Mouse (Mus musculus): ENCODE measurements around the gene Kat6b. TPM values are rescaled to one million over a fixed set of nuclear protein-coding genes. Genes with fewer than 3 reads are reported as not detected.
"Not testable (repeated sequence)": the region's sequence is repeated elsewhere in the genome, so short reads cannot be mapped to it uniquely, and the experiment has no call there.

Kat6b gene
- polyA plus RNA-seq, 1 experiment from 2014 or later = 12.7 TPM

DNA sequence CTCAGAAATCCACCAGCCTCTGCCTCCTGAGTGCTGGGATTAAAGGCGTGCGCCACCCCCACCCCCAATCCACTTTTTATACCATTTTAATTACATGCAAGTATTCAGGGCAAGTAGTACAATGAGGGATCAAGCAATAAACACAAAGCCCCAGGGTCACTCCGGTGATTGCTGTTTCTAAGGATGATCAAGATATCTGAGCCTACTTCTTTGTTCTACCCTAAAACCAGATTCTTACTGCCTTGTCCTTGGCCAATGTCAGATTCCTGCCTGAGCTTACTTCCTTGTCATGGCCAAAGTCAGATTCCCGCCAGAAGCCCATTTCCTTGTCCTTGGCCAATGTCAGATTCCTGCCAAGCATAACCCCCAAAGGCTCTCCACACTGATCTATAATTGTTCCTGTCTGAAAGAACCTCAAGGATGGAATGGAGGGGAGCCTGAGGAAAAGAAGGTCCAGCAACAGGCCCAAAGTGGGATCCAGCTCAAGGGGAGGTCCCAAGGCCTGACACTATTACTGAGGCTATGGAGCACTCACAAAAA, 6.6 kb upstream of the Kat6b start:
- not testable (repeated sequence) for H3K9ac ChIP-seq (ENCODE audit: low read length); ATAC-seq (ENCODE audit: insufficient read depth, low FRiP score, low TSS enrichment); H3K36me3 ChIP-seq (ENCODE audit: control insufficient read depth, insufficient read depth, low read length); H3K27me3 ChIP-seq (ENCODE audit: control insufficient read depth, insufficient read depth, low read length); H3K4me2 ChIP-seq (ENCODE audit: low read depth); H3K9me3 ChIP-seq (ENCODE audit: control insufficient read depth, low read length); H3K27ac ChIP-seq (ENCODE audit: low read depth, low read length); H3K4me1 ChIP-seq (ENCODE audit: control insufficient read depth, insufficient read depth, low read length); H3K4me3 ChIP-seq (ENCODE audit: low read depth, low read length); DNase-seq (ENCODE audit: low spot score)
- 86% methylated on average over 4 of the region's 4 CpGs for WGBS

DNA sequence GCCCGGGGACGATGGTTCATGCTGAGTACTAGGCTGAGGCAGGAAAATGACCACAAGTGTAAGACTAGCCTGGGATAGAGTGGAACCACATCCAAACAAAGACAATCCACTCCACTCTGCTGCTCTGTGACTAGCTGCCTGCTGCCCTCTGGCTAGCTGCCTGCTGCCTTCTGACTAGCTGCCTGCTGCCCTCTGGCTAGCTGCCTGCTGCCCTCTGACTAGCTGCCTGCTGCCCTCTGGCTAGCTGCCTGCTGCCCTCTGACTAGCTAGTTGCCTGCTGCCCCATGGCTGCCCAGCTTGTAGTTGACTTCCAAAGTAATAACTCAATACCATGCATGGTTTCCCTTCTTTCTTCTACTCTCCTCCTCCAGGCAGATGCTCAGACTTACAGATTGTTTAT, 4.1 kb upstream of the Kat6b start:
- 87% methylated on average over 2 of the region's 2 CpGs for WGBS

DNA sequence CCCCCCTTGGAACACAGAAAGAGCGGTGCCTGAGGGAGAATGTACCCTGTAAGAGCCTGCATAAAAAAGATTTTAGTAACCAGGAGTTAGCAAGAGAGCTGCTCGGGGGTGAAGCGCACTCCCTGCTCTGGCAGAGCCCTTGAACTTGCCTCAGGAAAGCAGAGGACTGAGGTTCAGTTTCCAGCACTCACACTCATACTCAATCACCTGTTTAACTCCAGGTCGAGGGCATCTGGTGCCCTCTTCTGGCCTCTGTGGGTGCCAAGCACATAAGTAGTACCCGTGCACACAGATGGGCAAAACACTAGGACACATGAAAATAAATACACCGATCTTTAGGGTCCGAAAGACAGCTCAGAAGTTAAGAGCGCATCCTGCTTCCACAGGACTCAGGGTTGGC, 1.7 kb upstream of the Kat6b start:
- H3K36me3 ChIP-seq (ENCODE audit: control insufficient read depth, insufficient read depth, low read length) = no peaks in the 10 kb centered on the region
- no peak for DNase-seq (ENCODE audit: low spot score)
- H3K9me3 ChIP-seq (ENCODE audit: control insufficient read depth, low read length) = no peaks in the 10 kb centered on the region
- H3K4me2 ChIP-seq (ENCODE audit: low read depth) = no peak overlapping the region
- H3K4me1 ChIP-seq (ENCODE audit: control insufficient read depth, insufficient read depth, low read length) = no peaks in the 10 kb centered on the region
- no peak overlapping the region for H3K9ac ChIP-seq (ENCODE audit: low read length)
- no peak for ATAC-seq (ENCODE audit: insufficient read depth, low FRiP score, low TSS enrichment)
- H3K27ac ChIP-seq (ENCODE audit: low read depth, low read length) = no peak overlapping the region
- WGBS = 95% methylated on average over 8 of the region's 8 CpGs
- no peak overlapping the region for H3K4me3 ChIP-seq (ENCODE audit: low read depth, low read length)
- no peaks in the 10 kb centered on the region for H3K27me3 ChIP-seq (ENCODE audit: control insufficient read depth, insufficient read depth, low read length)

More for the DNA sequence above, 4.1 kb upstream of the Kat6b start:
- ATAC-seq (ENCODE audit: insufficient read depth, low FRiP score, low TSS enrichment) (no peak), DNase-seq (ENCODE audit: low spot score) (no peak)
- no peak overlapping the region for H3K27ac ChIP-seq (ENCODE audit: low read depth, low read length)
- H3K9me3 ChIP-seq (ENCODE audit: control insufficient read depth, low read length) = no peaks in the 10 kb centered on the region
- H3K4me1 ChIP-seq (ENCODE audit: control insufficient read depth, insufficient read depth, low read length) = no peaks in the 10 kb centered on the region
- no peak overlapping the region for H3K9ac ChIP-seq (ENCODE audit: low read length)
- H3K4me2 ChIP-seq (ENCODE audit: low read depth) = no peak overlapping the region
- H3K4me3 ChIP-seq (ENCODE audit: low read depth, low read length) = no peak overlapping the region
- no peaks in the 10 kb centered on the region for H3K27me3 ChIP-seq (ENCODE audit: control insufficient read depth, insufficient read depth, low read length)
- no peaks in the 10 kb centered on the region for H3K36me3 ChIP-seq (ENCODE audit: control insufficient read depth, insufficient read depth, low read length)

DNA sequence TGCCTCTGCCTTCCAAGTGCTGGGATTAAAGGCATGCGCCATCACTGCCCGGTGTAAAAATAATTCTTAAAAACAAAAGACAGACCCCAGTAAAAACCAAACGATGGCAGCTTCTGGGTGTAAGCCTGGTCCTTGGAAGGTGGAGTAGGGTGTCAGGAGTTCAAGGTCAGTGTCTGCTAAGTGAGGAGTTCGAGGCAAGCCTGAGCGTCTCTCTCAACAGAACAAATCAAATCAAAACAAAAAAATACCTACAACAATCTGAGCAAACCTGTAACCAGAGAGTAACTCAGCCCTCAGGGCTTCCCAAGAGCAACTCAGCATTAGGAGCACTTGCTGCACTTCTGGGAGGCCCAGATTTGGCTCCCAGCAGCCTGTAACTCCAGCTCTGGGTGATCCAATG, 1.0 kb upstream of the Kat6b start:
- Histone ChIP-seq H3K27ac (ENCODE audit: low read depth, low read length) (no peak overlapping the region), H3K9me3 (ENCODE audit: control insufficient read depth, low read length) (no peaks in the 10 kb centered on the region), H3K4me3 (ENCODE audit: low read depth, low read length) (no peak overlapping the region), H3K27me3 (ENCODE audit: control insufficient read depth, insufficient read depth, low read length) (no peaks in the 10 kb centered on the region), H3K9ac (ENCODE audit: low read length) (no peak overlapping the region), H3K4me1 (ENCODE audit: control insufficient read depth, insufficient read depth, low read length) (no peaks in the 10 kb centered on the region), H3K4me2 (ENCODE audit: low read depth) (no peak overlapping the region), H3K36me3 (ENCODE audit: control insufficient read depth, insufficient read depth, low read length) (no peaks in the 10 kb centered on the region)
- 97% methylated on average over 5 of the region's 5 CpGs for WGBS
- ATAC-seq (ENCODE audit: insufficient read depth, low FRiP score, low TSS enrichment) (no peak), DNase-seq (ENCODE audit: low spot score) (no peak)

DNA sequence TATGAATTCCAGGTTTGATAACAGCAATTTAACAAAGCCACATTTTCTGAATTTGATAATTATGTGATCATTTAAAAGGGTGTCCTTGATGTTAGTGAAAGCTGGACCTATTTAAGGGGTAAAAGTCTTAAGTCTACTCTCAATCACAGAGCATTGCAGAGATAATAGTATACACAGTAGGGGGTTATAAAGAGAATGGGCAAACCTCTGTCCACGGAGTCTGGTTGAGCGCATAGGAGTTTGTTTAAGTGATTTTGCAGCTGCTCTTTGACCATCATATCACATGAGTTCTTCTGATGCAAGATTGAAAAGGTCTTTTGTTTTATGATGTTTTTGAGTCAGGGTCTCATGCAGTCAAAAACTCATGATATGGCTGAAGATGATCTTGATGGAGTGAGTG, 3.0 kb downstream of the Kat6b start:
- WGBS = 76% methylated on average over 2 of the region's 2 CpGs
- Histone ChIP-seq H3K4me3 (ENCODE audit: low read depth, low read length) (no peak overlapping the region), H3K27ac (ENCODE audit: low read depth, low read length) (no peak overlapping the region), H3K9ac (ENCODE audit: low read length) (no peak overlapping the region), H3K9me3 (ENCODE audit: control insufficient read depth, low read length) (no peaks in the 10 kb centered on the region), H3K36me3 (ENCODE audit: control insufficient read depth, insufficient read depth, low read length) (no peaks in the 10 kb centered on the region), H3K27me3 (ENCODE audit: control insufficient read depth, insufficient read depth, low read length) (no peaks in the 10 kb centered on the region), H3K4me2 (ENCODE audit: low read depth) (no peak overlapping the region), H3K4me1 (ENCODE audit: control insufficient read depth, insufficient read depth, low read length) (no peaks in the 10 kb centered on the region; the same call in 1 of the 2 replicates)
- no peak for ATAC-seq (ENCODE audit: insufficient read depth, low FRiP score, low TSS enrichment)
- no peak for DNase-seq (ENCODE audit: low spot score)

DNA sequence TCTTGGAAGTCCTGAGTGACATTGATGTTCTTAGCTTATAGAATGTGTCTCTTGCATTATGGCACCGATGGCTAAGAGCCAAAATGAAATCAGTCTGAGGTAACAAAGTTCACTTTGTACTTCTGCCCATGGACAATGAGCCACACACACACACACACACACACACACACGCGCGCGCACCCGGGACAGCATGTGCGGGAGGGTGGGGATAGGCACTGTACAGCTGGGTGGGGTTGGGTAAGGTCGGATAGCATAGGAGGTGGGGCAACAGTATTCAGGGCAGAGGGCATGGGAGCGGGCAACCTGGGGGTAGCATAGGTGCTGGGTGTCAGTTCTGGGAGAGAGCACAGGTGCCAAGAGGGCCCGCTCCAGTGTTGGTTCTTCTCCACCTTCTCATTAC, 3.5 kb downstream of the Kat6b start:
- DNase-seq (ENCODE audit: low spot score) (no peak), ATAC-seq (ENCODE audit: insufficient read depth, low FRiP score, low TSS enrichment) (no peak)
- Histone ChIP-seq H3K9ac (ENCODE audit: low read length) (no peak overlapping the region), H3K4me3 (ENCODE audit: low read depth, low read length) (no peak overlapping the region), H3K9me3 (ENCODE audit: control insufficient read depth, low read length) (no peaks in the 10 kb centered on the region), H3K27ac (ENCODE audit: low read depth, low read length) (no peak overlapping the region), H3K4me2 (ENCODE audit: low read depth) (no peak overlapping the region), H3K36me3 (ENCODE audit: control insufficient read depth, insufficient read depth, low read length) (no peaks in the 10 kb centered on the region), H3K27me3 (ENCODE audit: control insufficient read depth, insufficient read depth, low read length) (no peaks in the 10 kb centered on the region), H3K4me1 (ENCODE audit: control insufficient read depth, insufficient read depth, low read length) (no peaks in the 10 kb centered on the region; the same call in 1 of the 2 replicates)
- WGBS = 95% methylated on average over 10 of the region's 10 CpGs

DNA sequence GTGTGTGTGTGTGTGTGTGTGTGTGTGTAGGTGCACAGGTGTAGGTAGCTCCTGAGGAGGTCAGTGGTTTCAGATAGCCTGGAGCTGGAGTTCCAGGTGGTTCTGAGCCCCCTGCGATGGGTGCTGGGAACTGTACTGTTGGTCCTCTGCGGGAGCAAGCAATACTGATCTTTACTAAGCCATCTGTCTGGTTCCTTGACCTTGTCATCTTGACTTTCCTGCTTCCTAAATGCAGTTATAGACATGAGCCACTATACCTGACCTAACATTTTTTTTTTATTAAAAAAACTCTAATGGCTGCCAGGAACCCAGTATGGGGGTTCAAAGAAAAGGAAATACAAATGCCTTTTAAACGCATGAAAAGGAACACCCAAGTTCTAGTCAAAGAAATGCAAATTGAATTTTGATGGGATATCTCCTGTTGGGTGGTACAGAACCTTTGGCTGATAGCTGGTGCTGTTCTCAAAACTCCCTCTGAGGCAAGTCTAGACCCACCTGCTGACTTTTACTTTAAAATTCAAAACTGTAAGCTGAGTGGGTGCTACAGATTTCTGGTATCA, 4.8 kb downstream of the Kat6b start:
- H3K27ac ChIP-seq (ENCODE audit: low read depth, low read length) = no peak overlapping the region
- no peaks in the 10 kb centered on the region for H3K36me3 ChIP-seq (ENCODE audit: control insufficient read depth, insufficient read depth, low read length)
- no peak overlapping the region for H3K4me2 ChIP-seq (ENCODE audit: low read depth)
- H3K9ac ChIP-seq (ENCODE audit: low read length) = no peak overlapping the region
- no peak overlapping the region for H3K4me3 ChIP-seq (ENCODE audit: low read depth, low read length)
- H3K27me3 ChIP-seq (ENCODE audit: control insufficient read depth, insufficient read depth, low read length) = no peaks in the 10 kb centered on the region
- H3K9me3 ChIP-seq (ENCODE audit: control insufficient read depth, low read length) = no peaks in the 10 kb centered on the region
- DNase-seq (ENCODE audit: low spot score) (no peak), ATAC-seq (ENCODE audit: insufficient read depth, low FRiP score, low TSS enrichment) (no peak)
- WGBS = 93% methylated on average over 3 of the region's 3 CpGs
- H3K4me1 ChIP-seq (ENCODE audit: control insufficient read depth, insufficient read depth, low read length) = no peaks in the 10 kb centered on the region; the same call in 1 of the 2 replicates

DNA sequence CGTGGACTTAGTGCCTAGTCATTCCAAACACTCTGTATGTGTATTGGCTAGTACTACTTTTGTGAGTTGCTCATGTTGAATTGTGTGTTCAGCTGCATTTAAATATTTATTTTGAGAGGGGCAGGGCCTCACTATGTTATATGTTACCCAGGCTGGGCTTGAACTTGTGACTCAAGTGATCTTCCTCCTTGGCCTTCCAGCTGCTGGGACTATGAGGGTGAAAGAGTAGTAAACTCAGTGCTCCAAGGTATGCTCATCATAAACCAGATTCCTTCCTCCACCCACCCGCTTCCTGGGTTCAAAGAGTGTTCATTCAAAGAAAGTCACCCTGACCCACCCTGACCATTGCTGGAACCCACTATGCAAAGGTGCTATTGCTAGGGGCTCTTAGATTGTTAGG, 5.9 kb downstream of the Kat6b start:
- not testable (repeated sequence) for H3K36me3 ChIP-seq (ENCODE audit: control insufficient read depth, insufficient read depth, low read length); H3K9me3 ChIP-seq (ENCODE audit: control insufficient read depth, low read length); H3K4me1 ChIP-seq (ENCODE audit: control insufficient read depth, insufficient read depth, low read length); H3K9ac ChIP-seq (ENCODE audit: low read length); DNase-seq (ENCODE audit: low spot score); H3K27me3 ChIP-seq (ENCODE audit: control insufficient read depth, insufficient read depth, low read length); H3K4me3 ChIP-seq (ENCODE audit: low read depth, low read length); H3K4me2 ChIP-seq (ENCODE audit: low read depth); H3K27ac ChIP-seq (ENCODE audit: low read depth, low read length); ATAC-seq (ENCODE audit: insufficient read depth, low FRiP score, low TSS enrichment)
- 94% methylated on average over 2 of the region's 2 CpGs for WGBS

DNA sequence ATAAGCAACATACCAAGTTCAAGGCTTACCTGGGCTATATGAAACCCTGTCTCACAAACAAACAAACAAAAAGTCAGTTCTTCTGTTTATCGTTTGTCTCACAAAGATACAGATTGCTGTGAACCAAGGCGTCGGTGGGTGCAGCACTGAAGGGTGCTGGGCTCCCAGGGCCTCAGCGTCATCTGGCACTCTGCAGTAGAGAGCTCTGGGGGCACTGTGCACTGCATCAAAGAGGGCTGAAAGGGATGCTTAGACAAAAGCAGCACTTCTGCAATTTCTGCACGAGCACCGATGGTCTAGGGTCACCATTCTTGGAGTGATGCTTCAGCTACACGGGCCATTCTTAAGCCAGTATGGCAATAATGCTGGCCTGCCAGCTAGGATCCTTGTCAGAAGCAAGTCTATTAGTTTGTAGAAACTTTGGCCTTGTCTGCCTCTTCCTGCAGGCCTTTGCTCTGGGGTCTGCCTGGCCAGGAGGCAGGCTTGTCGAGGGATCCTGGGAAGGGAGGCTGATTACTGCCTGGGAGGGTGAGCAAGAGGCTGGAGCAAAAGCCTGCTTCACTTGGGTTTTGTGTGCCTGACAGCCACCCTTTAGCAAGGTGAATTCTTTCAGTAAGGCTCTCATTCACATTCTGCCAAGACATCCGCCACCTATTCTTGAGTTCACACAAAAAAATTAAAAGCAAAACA, 7.3 kb downstream of the Kat6b start:
- H3K4me2 ChIP-seq (ENCODE audit: low read depth); H3K4me3 ChIP-seq (ENCODE audit: low read depth, low read length); ATAC-seq (ENCODE audit: insufficient read depth, low FRiP score, low TSS enrichment); H3K9me3 ChIP-seq (ENCODE audit: control insufficient read depth, low read length); H3K9ac ChIP-seq (ENCODE audit: low read length); DNase-seq (ENCODE audit: low spot score); H3K27me3 ChIP-seq (ENCODE audit: control insufficient read depth, insufficient read depth, low read length); H3K36me3 ChIP-seq (ENCODE audit: control insufficient read depth, insufficient read depth, low read length); H3K27ac ChIP-seq (ENCODE audit: low read depth, low read length); H3K4me1 ChIP-seq (ENCODE audit: control insufficient read depth, insufficient read depth, low read length): not testable (repeated sequence)
- WGBS = 71% methylated on average over 8 of the region's 9 CpGs

Measured in neural tube, embryonic 11.5 days (tissue).